Mouse (Mus musculus) kidney, adult 2 months (tissue): ENCODE measurements around the gene Vars.

Experiments used
- CTCF ChIP-seq: fragments of 200-500 bp; conservative IDR thresholded peaks from 2 replicates; pipeline ENCODE4 v1.5.1; 2011; ENCODE audit warnings: low read depth, mild to moderate bottlenecking, control low read depth, low read length, moderate library complexity, mixed read lengths; ENCODE audit not compliant: insufficient read depth, insufficient read length
- POLR2A ChIP-seq: fragments of 200-500 bp; IDR thresholded peaks from one replicate; pipeline ENCODE4 v1.6.1; 2011; ENCODE audit warnings: low read depth, low read length, control low read depth

- no peak for TF ChIP-seq CTCF
- no peak for TF ChIP-seq POLR2A
These were observed 1.5 kb downstream of the Vars start for GRCm38 (mm10) chr17:35002153-35002865.
